Mouse (Mus musculus) kidney, adult 2 months (tissue): ENCODE results near the gene Ppa1. TPM values are rescaled to one million over a fixed set of nuclear protein-coding genes. Genes with fewer than 3 reads are reported as not detected.
A peak's percentile ranks its signal among the peaks of the same experiment; 100 is the strongest.

Experiments used
- DNase-seq: peaks from one replicate; pipeline ENCODE4 v3.0.0; 2021
- H3K27ac ChIP-seq: fragments of 200-500 bp; 2 replicates; pipeline ENCODE4 v1.5.1; 2012; ENCODE audit warnings: low read depth, low read length, control low read depth, inconsistent platforms; ENCODE audit not compliant: insufficient read depth
- H3K27me3 ChIP-seq: fragments of 200-500 bp; replicated peaks from 2 replicates; pipeline ENCODE4 v1.6.1; 2012; ENCODE audit warnings: mild to moderate bottlenecking, moderate library complexity, low read length, inconsistent platforms; ENCODE audit not compliant: control insufficient read depth, insufficient read depth
- H3K36me3 ChIP-seq: fragments of 200-500 bp; 2 replicates; pipeline ENCODE4 v1.6.1; 2012; ENCODE audit warnings: mild to moderate bottlenecking, moderate library complexity, low read length, inconsistent platforms; ENCODE audit not compliant: control insufficient read depth, insufficient read depth
- H3K4me1 ChIP-seq: fragments of 200-500 bp; 2 replicates; pipeline ENCODE4 v1.6.1; 2011; ENCODE audit warnings: low read length; ENCODE audit not compliant: control insufficient read depth, insufficient read depth
- H3K4me3 ChIP-seq: fragments of 200-500 bp; 2 replicates; pipeline ENCODE4 v1.5.1; 2011; ENCODE audit warnings: mild to moderate bottlenecking, low read depth, low read length, control low read depth; ENCODE audit not compliant: insufficient read depth
- CTCF ChIP-seq: fragments of 200-500 bp; conservative IDR thresholded peaks from 2 replicates; pipeline ENCODE4 v1.5.1; 2011; ENCODE audit warnings: low read depth, mild to moderate bottlenecking, control low read depth, low read length, moderate library complexity, mixed read lengths; ENCODE audit not compliant: insufficient read depth, insufficient read length
- POLR2A ChIP-seq: fragments of 200-500 bp; IDR thresholded peaks from one replicate; pipeline ENCODE4 v1.6.1; 2011; ENCODE audit warnings: low read depth, low read length, control low read depth
- WGBS: fragments of 180-500 bp; shearing (Covaris S2); methylation state at CpG from one replicate; pipeline ENCODE4 v1.1.7; 2018; 5-methylcytosine and 5-hydroxymethylcytosine counted together
- polyA plus RNA-seq: library from polyadenylated mRNA; depleted of rRNA; stranded (reverse); fragments of >200 nt; gene quantifications from 2 replicates; pipeline ENCODE4 v1.2.3, GENCODE M21; 2012

The Ppa1 gene
- polyA plus RNA-seq, 1 experiment, result 34.6 TPM

DNA sequence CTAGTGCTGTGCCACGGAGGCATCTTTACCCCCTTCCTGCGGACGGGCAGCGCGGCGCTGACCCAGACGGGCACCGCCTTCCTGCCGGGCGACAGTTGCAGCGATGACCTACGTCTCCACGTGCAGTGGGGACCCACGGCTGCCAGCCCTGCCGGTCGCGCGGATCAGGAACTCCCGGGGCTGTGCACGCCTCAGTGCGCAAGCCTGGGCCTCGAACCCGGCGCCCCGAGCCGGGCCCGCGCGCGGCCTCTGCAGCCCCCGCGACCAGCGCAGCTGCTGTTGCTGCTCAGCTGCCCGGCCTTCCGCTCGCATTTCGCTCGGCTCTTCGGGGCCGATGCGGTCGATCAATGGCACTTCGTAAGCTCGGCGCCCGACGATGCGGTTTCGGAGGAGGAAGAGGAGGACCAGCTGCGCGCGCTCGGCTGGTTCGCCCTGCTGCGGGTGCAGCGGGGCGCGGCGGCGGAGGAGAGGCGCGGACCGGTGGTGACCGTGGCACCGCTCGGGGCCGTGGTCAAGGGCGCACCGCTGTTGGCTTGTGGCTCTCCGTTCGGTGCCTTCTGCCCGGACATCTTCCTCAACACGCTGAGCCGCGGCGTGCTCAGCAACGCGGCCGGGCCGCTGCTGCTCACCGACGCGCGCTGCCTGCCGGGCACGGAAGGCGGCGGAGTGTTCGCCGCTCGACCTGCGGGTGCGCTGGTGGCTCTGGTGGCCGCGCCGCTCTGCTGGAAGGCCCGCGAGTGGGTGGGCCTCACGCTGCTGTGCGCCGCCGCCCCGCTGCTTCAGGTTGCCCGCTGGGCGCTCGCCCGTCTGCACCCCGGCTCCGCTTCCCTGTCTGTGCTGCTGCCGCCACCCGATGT is 47.6 kb downstream of the Ppa1 start:
- H3K4me3 ChIP-seq, result peak overlapping the region; percentile 84
- H3K27me3 ChIP-seq, result no peaks in the 10 kb centered on the region
- under 1% methylated on average over 110 of the region's 111 CpGs for WGBS
- DNase-seq, result peak; percentile 16
- peaks cover 10% of the 10 kb centered on the region for H3K4me1 ChIP-seq
- peak overlapping the region; percentile 61 for H3K27ac ChIP-seq
- TF ChIP-seq CTCF, result no peak
- TF ChIP-seq POLR2A, result no peak
- H3K36me3 ChIP-seq, result 0 out of 2 replicates have a peak, but pooled peaks cover 1% of the 10 kb centered on the region

DNA sequence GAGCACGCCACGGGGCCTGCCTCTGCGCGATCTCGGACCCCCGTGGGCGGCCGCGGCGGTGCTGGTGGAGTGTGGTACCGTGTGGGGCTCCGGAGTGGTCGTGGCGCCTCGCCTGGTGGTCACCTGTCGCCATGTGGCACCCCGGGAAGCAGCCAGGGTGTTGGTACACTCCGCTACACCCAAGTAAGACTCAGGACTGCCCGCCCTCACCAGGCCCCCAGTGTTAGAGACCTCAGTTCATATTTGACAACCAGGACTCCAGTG is 48.1 kb downstream of the Ppa1 start:
- Histone ChIP-seq H3K4me3 (peak overlapping the region; percentile 84), H3K36me3 (no peaks in the 10 kb centered on the region), H3K27ac (peak overlapping the region; percentile 61), H3K27me3 (no peaks in the 10 kb centered on the region), H3K4me1 (peaks cover 10% of the 10 kb centered on the region)
- 9% methylated on average over 19 of the region's 19 CpGs for WGBS
- TF ChIP-seq CTCF (no peak), POLR2A (no peak)
- no peak for DNase-seq

DNA sequence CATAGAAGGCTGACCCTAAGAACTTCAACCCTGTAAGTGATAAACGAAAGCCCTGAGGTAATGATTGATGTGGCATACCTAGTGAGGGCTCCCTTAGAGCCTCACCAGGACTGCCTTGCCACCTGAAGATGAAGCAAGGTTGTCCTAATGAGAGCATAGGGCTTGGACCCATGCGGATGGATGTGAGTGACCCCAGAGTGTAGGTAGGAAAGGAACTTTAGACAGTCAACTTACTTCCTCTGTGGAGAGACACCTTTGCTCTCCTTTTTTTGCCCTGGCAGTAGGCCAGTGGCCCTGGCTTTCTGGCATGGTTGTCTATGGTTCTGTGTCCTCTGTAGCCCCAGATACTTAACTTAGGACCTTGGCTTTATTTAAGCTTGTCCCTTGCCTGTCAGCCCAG is 48.7 kb downstream of the Ppa1 start:
- Histone ChIP-seq H3K4me3 (no peak overlapping the region; the same call in 1 of the 2 replicates), H3K27ac (peak overlapping the region; percentile 63), H3K4me1 (peaks cover 10% of the 10 kb centered on the region), H3K27me3 (no peaks in the 10 kb centered on the region), H3K36me3 (no peaks in the 10 kb centered on the region)
- TF ChIP-seq POLR2A, result no peak
- TF ChIP-seq CTCF, result no peak
- 53% methylated on average over 2 of the region's 2 CpGs for WGBS
- DNase-seq, result peak; percentile 96

DNA sequence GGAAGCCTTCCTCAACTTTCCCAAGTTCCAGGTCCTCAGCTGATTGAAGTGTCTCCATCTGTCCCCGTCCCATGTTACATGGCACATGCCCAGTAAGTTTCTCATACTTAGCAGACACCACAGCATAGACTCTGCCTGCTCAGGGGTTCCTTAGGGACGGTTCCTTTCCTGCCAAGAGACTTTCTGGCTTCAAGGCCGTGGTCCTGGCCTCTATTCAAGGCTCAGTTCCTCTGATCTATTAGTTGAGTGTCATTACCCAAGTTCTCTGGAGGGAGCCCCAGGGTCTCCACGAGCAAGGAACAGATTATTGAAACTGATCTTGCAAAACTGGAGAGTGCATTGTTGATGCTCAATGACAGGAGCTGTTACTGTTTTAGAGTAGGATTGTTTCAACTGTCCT is 56.3 kb downstream of the Ppa1 start:
- no peak for DNase-seq
- H3K4me1 ChIP-seq, result peaks cover 3% of the 10 kb centered on the region; the same call in 1 of the 2 replicates
- H3K27me3 ChIP-seq, result no peaks in the 10 kb centered on the region
- 75% methylated on average over 4 of the region's 4 CpGs for WGBS
- no peak overlapping the region for H3K4me3 ChIP-seq
- H3K27ac ChIP-seq, result no peak overlapping the region
- TF ChIP-seq CTCF, result no peak
- no peak for TF ChIP-seq POLR2A
- H3K36me3 ChIP-seq, result no peaks in the 10 kb centered on the region

DNA sequence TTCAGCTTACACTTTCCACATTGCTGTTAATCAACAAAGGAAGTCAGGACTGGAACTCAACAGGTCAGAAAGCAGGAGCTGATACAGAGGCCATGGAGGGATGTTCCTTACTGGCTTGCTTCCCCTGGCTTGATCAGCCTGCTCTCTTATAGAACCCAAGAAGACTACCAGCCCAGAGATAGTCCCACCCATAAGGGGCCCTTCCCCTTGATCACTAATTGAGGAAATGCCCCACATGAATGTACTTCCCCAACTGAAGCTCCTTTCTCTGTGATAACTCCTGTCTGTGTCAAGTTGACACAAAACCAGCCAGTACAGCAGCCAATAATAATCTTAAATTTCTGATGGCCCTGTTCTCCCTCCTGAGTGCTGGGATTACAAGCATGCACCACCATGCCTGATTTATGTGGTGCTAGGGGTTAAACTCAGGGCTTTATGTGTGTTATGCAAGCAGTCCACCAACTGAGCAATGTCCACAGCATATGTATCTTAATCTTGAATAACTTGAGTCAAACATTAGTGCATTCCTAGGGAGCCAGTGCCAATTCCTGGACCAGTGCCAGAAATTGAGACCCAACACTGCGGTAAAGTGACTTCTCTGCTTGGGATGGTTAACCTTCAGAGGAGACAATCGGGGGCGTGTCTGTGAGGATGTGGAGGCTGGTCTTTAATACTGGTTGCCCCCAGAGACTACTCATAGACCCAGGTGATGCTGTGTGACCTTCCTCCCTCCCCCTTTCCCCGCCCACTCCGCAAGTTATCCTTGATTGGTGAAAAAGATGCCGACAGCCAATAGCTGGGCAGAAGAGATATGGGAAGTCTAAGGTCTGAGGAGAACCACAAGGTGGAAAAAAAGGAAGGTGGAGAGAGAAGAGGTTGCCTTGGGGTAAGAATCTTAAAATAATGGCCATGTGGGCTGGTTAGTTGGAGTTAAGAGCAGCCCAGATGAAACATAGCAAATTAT is 58.3 kb downstream of the Ppa1 start:
- peaks cover 3% of the 10 kb centered on the region; the same call in 1 of the 2 replicates for H3K4me1 ChIP-seq
- 59% methylated on average over 6 of the region's 6 CpGs for WGBS

DNA sequence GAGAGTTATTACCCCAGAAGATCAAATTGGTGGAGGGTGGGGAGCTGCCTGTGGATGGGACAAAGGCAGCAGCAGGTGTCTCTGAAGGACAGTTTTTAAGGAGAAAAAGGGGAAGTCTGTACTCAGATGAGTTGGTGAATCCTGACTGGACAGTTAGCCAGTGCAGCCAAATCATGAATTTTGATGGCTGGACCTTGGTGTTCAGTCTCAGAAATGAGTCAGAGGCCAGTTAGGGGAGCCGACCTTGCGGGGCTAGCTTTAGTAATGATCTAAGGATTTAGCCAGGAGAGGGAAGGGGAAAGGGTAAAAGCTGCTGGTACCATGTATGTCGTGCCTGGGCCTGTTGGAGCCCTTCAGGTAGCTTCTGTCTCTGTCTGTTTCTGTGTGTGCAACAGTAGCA is 65.2 kb downstream of the Ppa1 start:
- H3K27ac ChIP-seq, result no peak overlapping the region
- H3K4me1 ChIP-seq, result peaks cover 11% of the 10 kb centered on the region; the same call in 1 of the 2 replicates
- H3K36me3 ChIP-seq, result no peaks in the 10 kb centered on the region
- H3K27me3 ChIP-seq, result no peaks in the 10 kb centered on the region
- WGBS, result 76% methylated on average over 3 of the region's 3 CpGs
- no peak for DNase-seq
- H3K4me3 ChIP-seq, result no peak overlapping the region
- no peak for TF ChIP-seq POLR2A
- TF ChIP-seq CTCF, result no peak

More for the DNA sequence above, 58.3 kb downstream of the Ppa1 start:
- peak; percentile 47 for DNase-seq
- Histone ChIP-seq H3K27ac (no peak overlapping the region), H3K36me3 (no peaks in the 10 kb centered on the region), H3K27me3 (no peaks in the 10 kb centered on the region), H3K4me3 (no peak overlapping the region)
- TF ChIP-seq CTCF (no peak), POLR2A (no peak)

DNA sequence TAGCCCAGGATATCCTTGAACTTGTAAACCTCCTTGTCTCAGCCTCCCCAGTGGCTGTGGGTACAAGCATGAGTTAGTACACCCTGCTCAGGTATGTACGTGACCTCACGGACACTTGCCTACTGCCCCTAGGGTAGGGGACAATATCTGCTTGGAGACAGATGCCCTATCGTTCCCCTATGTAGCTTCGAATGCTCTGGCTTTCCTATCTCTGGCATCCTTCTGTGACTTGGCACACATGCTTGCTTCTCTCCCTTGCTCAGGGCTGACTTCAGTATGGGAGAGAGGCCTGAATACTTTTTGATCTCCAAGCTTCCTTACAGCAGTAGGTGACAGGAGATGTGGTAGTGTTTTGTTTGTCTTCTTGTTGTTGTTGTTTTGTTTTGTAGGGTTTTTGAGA is 65.8 kb downstream of the Ppa1 start:
- no peaks in the 10 kb centered on the region for H3K27me3 ChIP-seq
- H3K4me3 ChIP-seq, result no peak overlapping the region
- H3K27ac ChIP-seq, result no peak overlapping the region
- TF ChIP-seq POLR2A (no peak), CTCF (no peak)
- no peak for DNase-seq
- no peaks in the 10 kb centered on the region for H3K36me3 ChIP-seq
- peaks cover 11% of the 10 kb centered on the region; the same call in 1 of the 2 replicates for H3K4me1 ChIP-seq
- 94% methylated on average over 4 of the region's 4 CpGs for WGBS
